Mouse (Mus musculus) hindbrain, embryonic 10.5 days (tissue): ENCODE results near the gene Clmp. TPM values are rescaled to one million over a fixed set of nuclear protein-coding genes. Genes with fewer than 3 reads are reported as not detected.
"Not testable (repeated sequence)": the region's sequence is repeated elsewhere in the genome, so short reads cannot be mapped to it uniquely, and the experiment has no call there.

Experiments used
- DNase-seq: peaks from one replicate; pipeline ENCODE4 v3.0.0-alpha.2; 2017; ENCODE audit warnings: low spot score
- H3K27ac ChIP-seq: fragments of 300-500 bp; sonication (generic); 2 replicates; pipeline ENCODE4 v1.5.1; 2016; ENCODE audit warnings: mild to moderate bottlenecking, moderate library complexity
- H3K27me3 ChIP-seq: fragments of 300-500 bp; sonication (generic); 2 replicates; pipeline ENCODE4 v1.6.1; 2016; ENCODE audit warnings: mild to moderate bottlenecking; ENCODE audit not compliant: poor library complexity, insufficient read depth, severe bottlenecking
- H3K36me3 ChIP-seq: fragments of 300-500 bp; sonication (generic); 2 replicates; pipeline ENCODE4 v1.6.1; 2016; ENCODE audit warnings: mild to moderate bottlenecking, moderate library complexity
- H3K4me1 ChIP-seq: fragments of 300-500 bp; sonication (generic); replicated peaks from 2 replicates; pipeline ENCODE4 v1.6.1; 2016; ENCODE audit warnings: mild to moderate bottlenecking
- H3K4me3 ChIP-seq: fragments of 300-500 bp; sonication (generic); 2 replicates; pipeline ENCODE4 v1.5.1; 2016; ENCODE audit warnings: mild to moderate bottlenecking, moderate library complexity
- H3K9me3 ChIP-seq: fragments of 300-500 bp; sonication (generic); 2 replicates; pipeline ENCODE4 v1.6.1; 2016; ENCODE audit warnings: mild to moderate bottlenecking, moderate library complexity
- WGBS: fragments of 180-500 bp; shearing (Covaris S2); methylation state at CpG from one replicate; pipeline ENCODE4 v1.1.7; 2016; 5-methylcytosine and 5-hydroxymethylcytosine counted together
- polyA plus RNA-seq: library from polyadenylated mRNA; unstranded; fragments of >200 nt; fragmentation: Nextera tagmentation; extraction: Ambion mirVana; gene quantifications from 2 replicates; pipeline ENCODE4 v1.2.1, GENCODE M21; 2016

Gene Clmp
- polyA plus RNA-seq, 1 experiment from 2014 or later, result 37.0 TPM

GRCm38 (mm10) chr9:40791864-40792633 is 106.3 kb downstream of the Clmp start:
- Histone ChIP-seq H3K36me3 (no peaks in the 10 kb centered on the region), H3K27me3 (no peaks in the 10 kb centered on the region), H3K9me3 (no peaks in the 10 kb centered on the region), H3K27ac (no peak overlapping the region), H3K4me1 (peaks cover 7% of the 10 kb centered on the region), H3K4me3 (no peak overlapping the region)
- DNase-seq, result no peak
- WGBS, result 65% methylated on average over 6 of the region's 6 CpGs

GRCm38 (mm10) chr9:40793581-40793980 is 107.8 kb downstream of the Clmp start:
- WGBS, result 94% methylated on average over 5 of the region's 5 CpGs
- DNase-seq, result no peak
- H3K4me1 ChIP-seq, result peaks cover 12% of the 10 kb centered on the region
- no peak overlapping the region for H3K27ac ChIP-seq
- H3K36me3 ChIP-seq, result no peaks in the 10 kb centered on the region
- H3K27me3 ChIP-seq, result no peaks in the 10 kb centered on the region
- H3K4me3 ChIP-seq, result no peak overlapping the region
- no peaks in the 10 kb centered on the region for H3K9me3 ChIP-seq

- no peaks in the 10 kb centered on the region for H3K36me3 ChIP-seq
- no peaks in the 10 kb centered on the region for H3K9me3 ChIP-seq
- peak; percentile 23 for DNase-seq
- H3K27ac ChIP-seq, result no peak overlapping the region
- no peaks in the 10 kb centered on the region for H3K27me3 ChIP-seq
- 11% methylated on average over 5 of the region's 5 CpGs for WGBS
- peaks cover 19% of the 10 kb centered on the region for H3K4me1 ChIP-seq
- H3K4me3 ChIP-seq, result no peak overlapping the region
Measured at GRCm38 (mm10) chr9:40794251-40794650, 108.5 kb downstream of the Clmp start.

DNA sequence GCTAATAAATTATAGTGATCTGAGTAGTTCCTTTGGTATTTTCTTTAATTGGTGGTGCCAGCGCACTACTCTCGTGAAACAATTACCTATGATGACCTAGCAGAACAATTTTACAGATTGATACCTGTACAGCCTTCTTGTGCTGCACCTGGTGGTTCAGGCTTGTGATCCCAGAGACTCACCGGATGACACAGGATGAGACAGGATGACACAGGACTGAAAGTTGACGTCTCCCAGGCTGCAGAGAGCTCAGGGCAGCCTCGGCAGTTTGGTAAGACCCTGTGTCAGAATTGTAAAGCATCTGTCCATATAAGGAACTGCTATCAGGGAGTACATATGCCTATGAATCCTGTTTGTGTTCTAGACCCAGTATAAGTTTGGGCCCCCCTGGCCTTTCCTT is 109.2 kb downstream of the Clmp start:
- WGBS, result 69% methylated on average over 5 of the region's 5 CpGs
- Histone ChIP-seq H3K27me3 (no peaks in the 10 kb centered on the region), H3K4me1 (peaks cover 26% of the 10 kb centered on the region), H3K36me3 (no peaks in the 10 kb centered on the region), H3K9me3 (no peaks in the 10 kb centered on the region), H3K27ac (no peak overlapping the region), H3K4me3 (no peak overlapping the region)
- DNase-seq, result no peak

DNA sequence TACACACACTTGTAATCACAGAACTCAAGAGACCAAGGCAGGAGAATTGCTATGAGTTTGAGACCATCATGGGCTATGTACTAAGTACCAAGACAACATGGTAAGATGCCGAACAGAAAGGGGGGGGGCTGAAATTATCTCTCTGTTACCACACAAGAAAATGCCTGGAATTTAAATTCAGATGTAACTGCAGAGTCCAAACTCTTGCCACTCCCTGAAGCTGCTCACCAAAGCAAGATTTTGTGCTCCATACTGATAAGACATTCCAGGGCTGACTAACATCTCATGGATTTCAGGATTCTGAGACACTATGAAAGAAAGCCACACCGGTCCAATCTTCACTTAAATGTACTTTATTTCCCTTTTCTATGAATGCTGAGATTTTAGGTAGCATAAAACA is 109.8 kb downstream of the Clmp start:
- H3K4me1 ChIP-seq, result peaks cover 27% of the 10 kb centered on the region
- WGBS, result 83% methylated on average over 2 of the region's 2 CpGs

DNA sequence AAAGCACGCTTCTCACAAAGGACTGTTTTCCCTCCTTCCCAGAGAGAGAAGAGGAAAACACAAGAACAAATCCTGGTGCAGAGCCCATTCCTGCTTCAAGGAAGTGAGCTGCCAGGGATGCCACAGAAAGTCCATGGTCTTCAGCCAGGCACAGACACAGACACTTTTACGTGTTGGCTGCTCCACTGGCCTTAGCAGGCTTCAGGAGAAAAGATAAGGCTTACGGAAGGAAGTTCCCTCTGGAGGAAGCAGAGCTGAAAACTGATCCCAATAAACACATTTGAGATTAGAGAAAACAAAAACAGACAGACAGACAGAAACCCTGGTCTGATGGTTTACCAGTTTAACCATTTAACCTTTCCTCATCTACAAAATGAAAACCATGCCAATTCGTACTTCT is 110.3 kb downstream of the Clmp start:
- 76% methylated on average over 4 of the region's 4 CpGs for WGBS
- Histone ChIP-seq H3K4me3 (no peak overlapping the region), H3K27ac (no peak overlapping the region), H3K36me3 (no peaks in the 10 kb centered on the region), H3K9me3 (no peaks in the 10 kb centered on the region), H3K4me1 (peaks cover 30% of the 10 kb centered on the region), H3K27me3 (no peaks in the 10 kb centered on the region)
- DNase-seq, result no peak

More for the DNA sequence above, 109.8 kb downstream of the Clmp start:
- no peak for DNase-seq
- Histone ChIP-seq H3K9me3 (no peaks in the 10 kb centered on the region), H3K27ac (no peak overlapping the region), H3K36me3 (no peaks in the 10 kb centered on the region), H3K27me3 (no peaks in the 10 kb centered on the region), H3K4me3 (no peak overlapping the region)

DNA sequence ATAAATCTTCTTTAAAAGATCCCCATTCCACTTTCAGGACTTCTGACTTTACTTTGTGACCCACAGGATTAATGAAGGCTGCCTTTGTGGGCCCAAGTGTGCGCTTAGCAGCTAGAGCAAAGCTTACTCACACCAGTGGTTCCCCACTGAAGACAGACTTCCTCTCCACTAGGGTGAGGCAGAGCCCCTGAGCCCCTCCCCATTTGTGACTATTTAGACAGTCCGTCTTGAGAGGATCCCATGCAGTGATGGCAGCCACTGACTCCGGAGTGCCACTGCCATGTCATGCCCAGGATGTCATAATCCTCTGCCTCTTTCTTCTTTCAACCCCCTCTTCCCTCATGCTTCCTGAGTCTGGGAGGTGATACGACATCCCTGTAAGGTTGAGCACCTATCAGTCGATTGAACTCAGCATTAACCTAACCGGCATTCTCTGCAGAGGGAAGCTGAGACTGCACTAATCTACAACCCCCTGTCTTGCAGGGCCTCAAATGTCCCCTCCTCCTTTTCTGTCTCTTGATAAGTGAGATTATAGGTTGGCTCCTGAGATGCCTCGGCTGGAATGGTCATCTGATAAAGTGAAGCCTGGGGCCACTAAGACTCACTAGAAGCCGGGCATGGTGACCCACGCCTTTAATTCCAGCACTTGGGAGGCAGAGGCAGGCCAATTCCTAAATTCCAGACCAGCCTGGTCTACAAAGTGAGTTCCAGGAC is 112.6 kb downstream of the Clmp start:
- H3K9me3 ChIP-seq, result no peaks in the 10 kb centered on the region
- peaks cover 32% of the 10 kb centered on the region for H3K4me1 ChIP-seq
- 75% methylated on average over 9 of the region's 9 CpGs for WGBS
- no peak for DNase-seq
- H3K27me3 ChIP-seq, result no peaks in the 10 kb centered on the region
- H3K4me3 ChIP-seq, result no peak overlapping the region
- peak overlapping the region; percentile 99 for H3K27ac ChIP-seq
- peaks cover 16% of the 10 kb centered on the region for H3K36me3 ChIP-seq

GRCm38 (mm10) chr9:40799112-40799511 is 113.3 kb downstream of the Clmp start:
- 13% methylated on average over 3 of the region's 3 CpGs for WGBS

GRCm38 (mm10) chr9:40799837-40800501 is 114.2 kb downstream of the Clmp start:
- Histone ChIP-seq H3K36me3 (peaks cover 32% of the 10 kb centered on the region), H3K27me3 (no peaks in the 10 kb centered on the region), H3K9me3 (no peaks in the 10 kb centered on the region), H3K4me3 (peak overlapping the region; percentile 99), H3K4me1 (peaks cover 31% of the 10 kb centered on the region), H3K27ac (peak overlapping the region; percentile 99)
- WGBS, result 3% methylated on average over 30 of the region's 30 CpGs
- peak; percentile 78 for DNase-seq

More at GRCm38 (mm10) chr9:40799112-40799511, 113.3 kb downstream of the Clmp start:
- H3K4me1 ChIP-seq, result peaks cover 35% of the 10 kb centered on the region
- H3K27me3 ChIP-seq, result no peaks in the 10 kb centered on the region
- H3K4me3 ChIP-seq, result peak overlapping the region; percentile 99; the same call in 1 of the 2 replicates
- no peaks in the 10 kb centered on the region for H3K9me3 ChIP-seq
- peak overlapping the region; percentile 99 for H3K27ac ChIP-seq
- peaks cover 24% of the 10 kb centered on the region for H3K36me3 ChIP-seq
- peak; percentile 47 for DNase-seq

DNA sequence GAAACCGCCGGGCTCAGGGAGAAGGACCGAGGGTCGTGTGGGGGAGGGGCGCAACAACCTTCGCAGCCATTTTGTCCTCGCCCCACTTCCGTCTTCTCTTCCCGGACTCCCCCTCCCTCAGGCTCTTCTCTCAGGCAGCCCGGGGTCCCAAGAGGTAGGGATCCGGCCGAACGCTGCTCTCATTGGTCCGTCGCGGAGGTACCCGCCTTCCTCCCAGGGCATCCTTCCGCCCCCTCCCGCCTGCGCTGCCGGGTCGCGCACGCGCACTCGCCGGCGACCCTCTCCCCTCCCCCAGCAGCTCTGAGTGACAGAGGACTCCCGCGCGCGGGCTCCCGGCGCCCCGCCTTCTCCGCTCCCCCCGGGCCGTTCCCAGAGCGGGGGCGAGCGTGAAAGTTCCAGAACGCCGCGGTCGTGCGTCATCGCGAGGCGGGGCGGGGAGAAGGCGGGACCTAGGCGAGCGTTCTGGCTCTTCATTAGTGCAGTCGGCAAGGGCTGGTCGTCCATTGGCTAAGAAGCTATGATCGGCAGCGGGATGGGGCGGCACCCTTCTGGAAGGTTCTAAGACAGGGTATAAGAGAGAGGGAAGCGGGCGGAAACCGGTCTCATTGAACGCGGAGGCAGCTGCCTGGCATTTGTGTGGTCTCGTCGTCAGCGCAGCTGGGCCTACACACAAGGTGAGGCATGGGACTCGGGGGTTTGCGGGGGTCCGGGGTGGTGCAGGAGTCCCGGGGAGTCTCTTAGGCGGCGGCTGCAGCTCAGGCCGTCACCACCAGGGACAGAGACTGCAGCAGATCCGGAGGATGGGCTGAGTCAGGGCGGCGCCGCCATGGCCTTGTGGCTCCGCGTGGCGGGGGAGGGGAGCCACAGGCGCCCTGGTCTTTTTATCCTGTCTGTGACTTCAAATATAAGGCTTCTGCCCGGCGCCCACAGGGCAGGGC is 115.2 kb downstream of the Clmp start, which contains the start of gene Hspa8:
Gene Hspa8 (plus strand): TSS at position 310 of the 938 bp plus-strand sequence.
- WGBS, result under 1% methylated on average over 83 of the region's 83 CpGs
- peak; percentile 99 for DNase-seq
- H3K27me3 ChIP-seq, result no peaks in the 10 kb centered on the region
- peak within 1 kb of the TSS; percentile 99 for H3K27ac ChIP-seq
- H3K4me3 ChIP-seq, result peak within 1 kb of the TSS; percentile 99
- no peaks in the 10 kb centered on the region for H3K9me3 ChIP-seq
- peaks cover 42% of the 10 kb centered on the region for H3K36me3 ChIP-seq
- peaks cover 41% of the 10 kb centered on the region for H3K4me1 ChIP-seq

DNA sequence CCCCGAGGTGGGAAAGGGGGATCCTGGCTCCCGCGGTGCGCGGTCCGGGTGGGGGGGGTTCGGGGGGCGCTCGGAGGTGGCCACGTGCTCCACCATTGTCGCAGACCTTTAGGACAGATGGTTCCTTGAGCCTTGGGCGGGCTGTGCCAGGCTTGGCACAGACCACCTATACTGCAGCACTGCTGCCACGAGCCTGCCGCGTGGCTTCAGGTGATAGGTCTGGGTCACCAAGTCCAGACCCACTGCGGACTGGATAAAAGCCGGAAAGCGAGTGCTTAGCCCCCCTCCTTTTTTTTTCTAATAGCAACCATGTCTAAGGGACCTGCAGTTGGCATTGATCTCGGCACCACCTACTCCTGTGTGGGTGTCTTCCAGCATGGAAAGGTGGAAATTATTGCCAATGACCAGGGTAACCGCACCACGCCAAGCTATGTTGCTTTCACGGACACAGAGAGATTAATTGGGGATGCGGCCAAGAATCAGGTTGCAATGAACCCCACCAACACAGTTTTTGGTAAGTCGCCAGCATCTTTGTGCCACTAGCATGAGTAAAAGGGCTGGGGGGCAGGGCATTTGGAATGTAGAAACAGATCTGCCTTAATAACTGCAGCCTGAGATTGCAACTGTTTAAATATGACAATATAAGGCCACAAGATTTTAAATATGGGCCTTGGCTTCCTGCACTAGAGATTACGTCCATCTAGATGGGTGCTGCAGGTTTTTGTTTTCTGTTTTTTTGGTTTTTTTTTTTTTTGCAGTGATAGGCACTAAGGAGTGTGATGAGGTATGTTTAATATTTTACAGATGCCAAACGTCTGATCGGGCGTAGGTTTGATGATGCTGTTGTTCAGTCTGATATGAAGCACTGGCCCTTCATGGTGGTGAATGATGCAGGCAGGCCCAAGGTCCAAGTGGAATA is 116.1 kb downstream of the Clmp start:
- peak overlapping the region; percentile 99 for H3K4me3 ChIP-seq
- not testable (repeated sequence) for H3K9me3 ChIP-seq, DNase-seq, H3K27me3 ChIP-seq
- peaks cover 51% of the 10 kb centered on the region for H3K36me3 ChIP-seq
- peaks cover 47% of the 10 kb centered on the region for H3K4me1 ChIP-seq
- peak overlapping the region; percentile 99 for H3K27ac ChIP-seq
- WGBS, result under 1% methylated on average over 28 of the region's 28 CpGs
